Mouse (Mus musculus): ENCODE measurements around the gene Cbx1. TPM values are rescaled to one million over a fixed set of nuclear protein-coding genes. Genes with fewer than 3 reads are reported as not detected.
"Not testable (repeated sequence)": the region's sequence is repeated elsewhere in the genome, so short reads cannot be mapped to it uniquely, and the experiment has no call there.

Cbx1 gene
- total and polyA plus RNA-seq, 3 experiments: 58.2 to 72.8 (median 65.7) TPM

DNA sequence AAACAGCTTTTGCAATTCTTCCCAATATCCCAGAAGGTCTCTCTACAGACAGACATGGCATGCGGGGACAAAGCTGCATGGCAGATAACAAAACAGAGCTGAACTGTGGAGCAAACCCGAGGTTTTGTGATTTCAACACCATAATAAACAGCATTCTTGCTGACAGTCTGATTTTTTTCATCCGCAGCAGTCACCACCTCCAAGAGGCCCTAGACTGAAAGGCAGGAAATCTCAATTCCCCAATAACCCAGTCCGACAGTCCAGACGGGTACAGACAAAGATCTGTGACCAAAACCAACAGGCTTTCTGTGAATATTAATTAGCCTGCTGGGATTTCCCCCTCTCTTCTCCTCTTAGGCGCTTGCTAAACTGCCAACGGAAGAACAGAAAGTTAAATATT is 13.3 kb upstream of the Cbx1 start:
- DNase-seq: no peak

DNA sequence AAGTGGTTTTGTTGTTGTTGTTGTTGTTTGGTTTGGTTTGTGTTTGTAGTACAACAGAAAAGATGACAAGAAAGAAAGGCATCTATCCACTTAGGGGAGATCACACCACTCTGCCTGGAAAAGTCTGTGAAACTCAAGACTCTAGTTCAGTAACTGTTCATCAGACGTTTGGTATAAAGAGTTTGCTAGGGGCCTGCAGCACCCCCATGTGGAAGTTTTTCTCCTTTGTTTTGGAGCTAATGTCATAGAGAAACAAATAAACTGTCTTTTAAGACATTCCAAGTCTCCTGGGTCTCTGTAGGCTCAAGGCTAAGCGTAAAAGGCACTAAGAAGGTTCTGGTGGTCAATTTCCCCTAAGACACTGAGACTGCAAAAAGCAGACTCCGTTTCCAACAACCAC is 12.9 kb upstream of the Cbx1 start:
- DNase-seq: no peak

DNA sequence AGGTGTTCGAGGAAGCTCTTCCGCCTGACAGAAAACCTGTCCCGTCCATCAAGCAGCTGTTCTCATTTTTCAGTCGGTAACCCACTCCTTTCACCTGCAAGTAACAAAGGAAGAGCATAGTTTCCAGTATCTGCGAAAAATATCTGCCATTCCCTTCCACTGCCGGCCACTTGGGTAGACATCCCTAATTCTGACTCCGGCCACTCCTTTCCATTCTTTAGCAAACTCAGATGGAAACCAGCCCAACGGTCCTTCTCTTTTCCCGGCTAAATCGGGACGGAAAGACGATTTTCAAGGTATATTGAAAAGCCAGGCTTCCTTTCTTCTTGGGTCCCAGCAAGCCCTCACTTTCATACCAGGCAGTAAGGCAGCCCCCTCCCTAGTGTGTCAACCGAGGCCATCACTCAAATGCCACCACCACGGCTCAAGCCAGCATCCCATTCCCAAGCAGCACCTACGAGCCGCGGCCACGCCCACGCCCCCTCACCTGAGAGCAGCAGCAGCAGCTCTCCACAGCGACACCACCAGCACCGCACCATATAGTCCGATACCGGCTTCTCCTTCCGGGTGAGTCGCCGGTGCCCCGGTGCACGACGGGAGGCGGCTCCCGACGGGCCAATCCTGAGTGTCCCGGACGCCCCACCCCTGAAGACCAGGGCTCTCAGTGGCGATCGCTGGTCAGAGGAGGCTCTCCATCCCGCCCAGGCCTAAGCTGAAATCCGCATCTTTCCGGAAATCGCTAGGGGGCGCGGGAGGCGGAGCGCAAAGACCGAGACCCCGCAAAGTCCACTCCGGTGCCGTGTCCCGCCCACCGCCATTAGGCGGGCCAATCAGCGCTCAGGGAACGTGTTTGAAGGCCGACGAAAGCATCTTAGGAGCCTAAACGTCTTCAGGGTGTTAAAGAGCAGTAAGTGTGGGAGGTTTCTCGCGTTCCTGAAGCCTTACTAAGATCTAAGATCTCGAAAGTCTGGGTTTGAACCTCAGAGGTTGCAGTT is 11.7 kb upstream of the Cbx1 start, which contains the start of gene Snx11:
Gene Snx11, minus strand, starts transcription at position 592 of the 995 bp plus-strand sequence.
- peak; percentile 100 for DNase-seq

DNA sequence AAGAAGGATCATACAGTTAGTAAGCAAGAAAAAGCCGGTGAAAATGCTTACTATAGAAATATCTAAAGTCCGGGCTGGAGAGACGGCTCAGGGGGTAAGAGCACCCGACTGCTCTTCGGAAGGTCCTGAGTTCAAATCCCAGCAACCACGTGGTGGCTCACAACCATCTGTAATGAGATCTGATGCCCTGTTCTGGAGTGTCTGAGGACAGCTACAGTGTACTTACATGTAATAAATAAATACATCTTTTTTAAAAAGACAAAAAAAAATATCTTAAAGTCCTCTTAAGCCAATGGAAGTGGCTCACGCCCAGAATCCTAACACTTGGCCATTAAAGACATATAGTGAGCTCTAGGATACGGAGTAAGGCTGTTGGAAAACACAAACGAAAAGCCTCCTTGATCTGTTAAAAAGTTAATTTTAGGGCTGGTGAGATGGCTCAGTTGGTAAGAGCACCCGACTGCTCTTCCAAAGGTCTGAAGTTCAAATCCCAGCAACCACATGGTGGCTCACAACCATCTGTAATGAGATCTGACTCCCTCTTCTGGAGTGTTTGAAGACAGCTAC is 10.8 kb upstream of the Cbx1 start:
- DNase-seq: not testable (repeated sequence)

DNA sequence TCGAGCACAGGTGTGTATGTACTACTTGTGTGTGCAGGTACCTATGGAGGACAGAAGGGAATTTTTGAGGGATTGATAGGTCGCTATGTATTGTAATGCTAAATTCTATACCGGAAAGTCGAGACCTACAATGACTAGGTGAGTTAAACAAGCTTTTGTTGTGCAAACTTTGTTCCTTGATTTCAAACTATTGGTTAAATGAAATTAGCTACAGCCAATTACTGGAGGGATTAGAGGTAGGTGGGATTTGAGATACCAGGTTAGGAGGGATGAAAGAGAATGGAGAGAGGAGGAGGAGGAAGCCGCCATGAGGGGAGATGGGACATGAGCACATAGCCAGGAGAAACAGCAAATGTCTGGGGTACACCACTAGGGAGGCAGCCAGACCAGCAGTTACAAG is 8.6 kb upstream of the Cbx1 start:
- no peak for DNase-seq

DNA sequence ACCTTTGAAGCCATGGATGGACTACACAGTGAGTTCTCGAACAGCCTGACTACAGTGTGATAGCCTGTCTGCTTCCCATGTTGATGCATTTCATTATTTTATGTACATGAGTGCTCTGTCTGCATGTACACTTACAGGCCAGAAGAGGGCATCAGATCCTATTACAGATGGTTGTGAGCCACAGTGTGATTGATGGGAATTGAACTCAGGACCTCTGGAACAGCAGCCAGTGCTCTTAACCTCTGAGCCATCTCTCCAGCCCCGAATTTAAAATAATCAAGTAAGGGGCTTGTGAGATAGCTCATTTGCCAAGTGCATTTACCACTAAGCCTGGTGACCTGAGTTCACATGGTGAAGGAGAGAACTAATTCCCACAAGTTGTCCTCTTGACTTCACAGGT is 7.5 kb upstream of the Cbx1 start:
- no peak for DNase-seq

DNA sequence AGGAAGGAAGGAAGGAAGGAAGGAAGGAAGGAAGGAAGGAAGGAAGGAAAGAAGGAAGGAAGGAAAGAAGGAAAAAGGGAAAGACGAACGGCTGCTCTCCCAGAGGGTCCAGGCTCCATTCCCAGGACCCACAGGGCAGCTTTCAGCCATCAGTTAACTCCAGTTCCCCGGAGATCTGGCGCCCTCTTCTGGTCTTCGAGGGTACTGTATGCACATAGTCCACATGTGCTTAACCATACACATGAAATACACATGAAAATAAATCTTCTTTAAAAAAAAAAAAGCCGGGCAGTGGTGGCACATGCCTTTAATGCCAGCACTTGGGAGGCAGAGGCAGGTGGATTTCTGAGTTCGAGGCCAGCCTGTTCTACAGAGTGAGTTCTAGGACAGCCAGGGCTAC is 4.1 kb upstream of the Cbx1 start:
- peak; percentile 61 for DNase-seq

DNA sequence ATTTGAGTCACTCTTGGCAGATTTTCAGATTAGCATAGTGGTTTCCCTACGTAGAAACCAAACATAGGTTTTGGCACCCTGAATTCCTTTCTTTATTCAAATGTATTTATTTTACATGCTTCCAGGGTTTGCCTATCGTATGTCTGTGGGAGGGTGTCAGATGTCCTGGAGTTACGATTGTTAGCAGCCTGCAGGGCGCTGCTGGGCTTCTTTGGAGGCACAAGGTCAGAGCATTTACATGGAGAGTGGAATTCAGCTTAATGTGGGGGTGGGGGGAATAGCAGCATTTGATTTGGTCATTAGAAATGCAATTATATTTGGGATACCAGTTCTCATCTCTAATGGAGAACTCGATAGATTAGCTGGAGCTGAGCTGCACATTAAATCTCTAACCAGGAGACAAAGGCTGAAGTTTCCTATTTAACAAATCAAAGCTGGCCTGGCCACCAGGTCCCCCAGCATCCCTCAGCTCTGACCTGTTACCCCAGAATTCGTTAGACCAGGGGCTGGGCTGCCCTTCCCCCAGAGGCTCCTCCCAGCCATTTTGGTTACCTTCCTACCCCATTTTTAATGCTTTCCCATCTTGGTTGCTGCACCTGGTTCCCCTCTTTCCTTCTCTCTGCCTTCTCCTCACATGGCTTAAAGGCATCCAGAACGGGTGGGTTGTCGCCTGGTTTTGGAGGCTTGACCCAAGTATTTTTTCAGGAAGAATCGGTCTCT is 2.0 kb upstream of the Cbx1 start:
- DNase-seq: no peak

DNA sequence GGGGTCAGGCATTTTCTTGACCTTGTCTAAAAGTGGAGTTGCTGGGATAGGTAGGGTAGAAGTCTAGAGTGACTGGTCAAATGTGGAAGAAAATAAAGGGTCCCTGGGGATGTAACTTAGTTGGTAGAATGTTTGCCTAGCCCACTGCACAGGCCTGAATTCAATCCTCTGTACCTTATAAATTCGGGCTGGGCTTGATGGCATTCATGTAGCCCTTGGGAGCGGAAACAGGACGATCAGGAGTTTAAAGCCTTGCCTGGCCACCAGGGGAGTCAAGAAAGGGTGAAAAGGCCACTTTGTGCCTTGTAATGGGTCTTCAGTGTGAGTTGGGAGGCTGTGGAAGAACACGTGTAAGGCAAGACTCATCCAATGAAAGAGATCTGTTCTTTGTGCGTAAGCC is 1.1 kb downstream of the Cbx1 start:
- DNase-seq: no peak

DNA sequence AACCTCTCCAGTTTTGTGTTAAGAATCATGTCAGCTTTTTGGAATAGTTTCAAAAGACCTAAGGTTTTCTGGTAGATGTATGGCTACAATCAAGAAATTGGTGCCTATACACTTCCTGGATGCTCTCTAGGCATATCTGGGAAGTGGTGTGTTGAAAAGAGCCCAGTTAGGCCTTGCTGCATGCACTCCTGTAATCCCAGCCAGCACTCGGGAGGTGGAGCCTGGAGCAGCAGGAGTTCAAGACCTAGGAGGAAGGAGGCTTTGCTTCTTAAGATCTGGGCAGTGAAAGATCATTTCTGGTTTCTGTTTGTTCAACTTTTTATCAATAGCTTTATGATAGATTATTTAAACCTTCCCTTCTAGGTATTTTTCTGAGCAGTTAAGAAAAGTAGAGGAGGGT is 1.8 kb downstream of the Cbx1 start:
- DNase-seq: no peak

DNA sequence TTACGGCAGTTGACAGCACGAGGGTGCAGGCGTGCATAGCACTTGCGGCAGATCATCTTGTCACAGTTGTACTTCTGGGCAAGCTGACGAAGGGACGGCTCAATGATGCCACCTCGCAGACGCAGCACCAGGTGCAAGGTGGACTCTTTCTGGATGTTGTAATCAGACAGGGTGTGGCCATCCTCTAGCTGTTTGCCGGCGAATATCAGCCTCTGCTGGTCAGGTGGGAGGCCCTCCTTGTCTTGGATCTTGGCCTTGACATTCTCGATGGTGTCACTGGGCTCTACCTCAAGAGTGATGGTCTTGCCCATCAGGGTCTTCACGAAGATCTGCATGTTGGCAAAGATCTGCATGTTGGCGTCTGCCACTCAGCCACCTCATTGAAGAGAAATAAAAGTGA is 6.6 kb downstream of the Cbx1 start:
- no peak for DNase-seq

DNA sequence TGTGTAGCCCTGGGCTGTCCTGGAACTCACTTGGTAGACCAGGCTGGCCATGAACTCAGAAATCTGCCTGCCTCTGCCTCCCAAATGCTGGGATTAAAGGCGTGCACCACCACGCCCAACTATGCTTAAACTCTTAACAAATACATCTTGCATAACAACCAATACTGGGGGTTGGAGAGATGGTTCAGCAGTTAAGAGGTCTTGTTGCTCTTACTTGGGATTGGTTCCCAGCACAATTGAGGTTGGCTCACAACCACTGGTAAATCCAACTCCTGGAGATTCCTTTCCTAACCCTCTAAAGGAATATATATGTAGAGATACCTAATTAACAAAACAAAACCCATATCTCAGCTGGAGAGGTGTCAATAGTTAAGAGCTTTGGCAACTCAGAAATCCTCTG is 7.2 kb downstream of the Cbx1 start:
- no peak for DNase-seq

DNA sequence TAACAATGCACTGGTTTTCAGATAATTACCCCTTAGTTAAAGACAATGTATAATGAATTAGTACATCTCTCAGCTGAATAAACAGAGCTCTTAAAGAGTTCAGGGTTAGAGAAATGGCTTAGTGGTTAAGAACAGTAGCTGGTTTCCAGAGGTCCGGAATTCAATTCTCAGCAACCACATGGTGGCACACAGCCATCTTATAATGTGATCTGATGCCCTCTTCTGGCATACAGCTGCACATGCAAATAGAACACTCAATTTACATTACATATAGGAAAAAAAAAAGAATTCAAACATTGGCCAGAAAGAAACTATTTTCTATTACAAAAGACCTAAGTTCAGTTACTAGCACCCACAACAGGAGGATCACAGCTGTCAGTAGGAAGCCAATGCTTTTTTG is 7.7 kb downstream of the Cbx1 start:
- no peak for DNase-seq

DNA sequence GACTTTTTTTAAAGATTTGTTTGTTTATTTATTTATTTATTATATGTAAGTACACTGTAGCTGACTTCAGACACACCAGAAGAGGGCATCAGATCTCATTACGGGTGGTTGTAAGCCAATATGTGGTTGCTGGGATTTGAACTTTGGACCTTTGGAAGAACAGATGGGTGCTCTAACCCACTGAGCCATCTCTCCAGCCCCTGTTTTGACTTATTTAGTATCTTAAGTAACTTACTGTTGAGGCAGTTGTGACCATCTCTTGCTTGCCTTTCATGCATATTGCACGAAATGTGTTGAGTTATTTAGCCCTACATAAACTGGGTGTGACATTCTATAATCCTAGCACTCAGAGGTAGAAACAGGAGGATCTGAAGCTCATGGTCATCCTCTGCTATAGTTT is 10.6 kb downstream of the Cbx1 start:
- no peak for DNase-seq

DNA sequence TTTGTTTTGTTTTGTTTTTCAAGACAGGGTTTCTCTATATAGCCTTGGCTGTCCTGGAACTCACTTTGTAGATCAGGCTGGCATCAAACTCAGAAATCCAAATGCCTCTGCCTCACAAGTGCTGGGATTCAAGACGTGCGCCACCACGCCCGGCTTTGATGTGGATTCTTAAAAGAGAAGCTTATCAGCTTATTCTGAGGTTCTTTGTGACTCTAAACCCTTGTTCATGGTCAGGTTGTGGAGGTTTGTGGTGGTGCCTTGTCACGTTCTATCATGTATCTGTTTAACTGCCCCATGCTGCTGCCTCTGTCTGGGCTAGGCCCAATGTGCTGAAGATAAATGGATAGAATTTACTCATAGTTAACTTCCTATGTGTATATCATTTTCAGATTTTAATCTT is 16.7 kb downstream of the Cbx1 start:
- DNase-seq: no peak

DNA sequence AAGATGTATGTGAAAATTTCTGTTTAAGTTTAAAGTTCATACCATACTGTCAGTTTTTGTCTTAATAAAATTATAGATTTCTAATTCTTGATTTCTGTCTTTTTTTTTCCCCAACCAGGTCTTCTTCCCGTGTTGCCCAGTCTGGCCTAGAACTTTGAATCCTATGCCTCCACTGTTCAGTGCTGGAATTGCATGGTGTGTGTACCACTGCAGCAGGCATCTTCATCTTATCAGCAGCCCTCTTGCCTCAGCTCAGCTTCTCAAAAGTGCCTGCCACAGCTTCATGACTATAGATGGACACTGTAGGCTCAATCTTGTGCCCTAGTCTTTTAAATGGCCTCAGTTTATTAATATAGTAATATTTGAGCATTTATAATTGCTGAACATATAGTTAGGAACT is 19.1 kb downstream of the Cbx1 start:
- DNase-seq: no peak

DNA sequence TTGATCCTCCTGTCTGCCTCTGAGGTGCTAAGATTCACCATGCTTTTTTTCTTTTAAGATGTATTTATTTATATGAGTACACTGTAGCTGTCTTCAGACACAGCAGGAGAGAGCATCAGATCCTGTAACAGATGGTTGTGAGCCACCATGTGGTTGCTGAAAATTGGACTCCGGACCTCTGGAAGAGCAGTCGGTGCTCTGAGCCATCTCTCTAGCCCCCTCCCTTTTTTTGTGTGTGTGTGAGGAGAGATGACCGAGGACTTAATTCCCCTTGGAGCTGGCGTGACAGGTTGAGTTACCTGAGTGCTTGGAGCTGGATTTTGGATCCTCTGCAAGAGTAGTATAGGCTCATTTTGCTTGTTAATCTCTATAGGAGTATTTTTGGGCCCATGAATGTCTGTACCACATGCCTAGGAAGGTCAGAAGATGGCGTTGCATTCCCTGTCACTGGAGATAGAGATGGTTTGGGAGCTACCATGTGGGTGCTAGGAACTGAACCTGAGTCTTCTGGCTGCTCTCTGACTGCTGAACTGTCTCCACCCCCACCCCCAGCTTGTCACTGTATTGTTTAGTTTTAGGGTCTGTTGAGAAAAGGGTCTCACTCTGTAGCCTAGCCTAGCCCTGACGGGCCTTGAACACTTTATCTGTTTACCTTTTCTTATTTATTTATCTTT is 20.8 kb downstream of the Cbx1 start:
- DNase-seq: no peak

DNA sequence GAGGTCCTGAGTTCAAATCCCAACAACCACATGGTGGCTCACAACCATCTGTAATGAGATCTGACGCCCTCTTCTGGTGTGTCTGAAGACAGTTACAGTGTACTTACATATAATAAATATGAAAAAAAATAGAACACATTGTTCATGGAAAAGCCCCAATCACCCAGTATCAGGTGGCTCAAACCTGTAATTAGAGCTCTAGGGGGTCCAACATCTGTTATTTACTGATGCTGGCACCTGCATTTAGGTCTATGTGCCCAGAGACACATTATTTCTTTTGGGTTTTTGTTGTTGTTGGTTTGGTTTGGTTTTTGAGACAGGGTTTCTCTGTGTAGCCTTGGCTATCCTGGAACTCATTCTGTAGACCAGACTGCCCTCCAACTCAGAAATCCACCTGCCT is 22.3 kb downstream of the Cbx1 start:
- not testable (repeated sequence) for DNase-seq

DNA sequence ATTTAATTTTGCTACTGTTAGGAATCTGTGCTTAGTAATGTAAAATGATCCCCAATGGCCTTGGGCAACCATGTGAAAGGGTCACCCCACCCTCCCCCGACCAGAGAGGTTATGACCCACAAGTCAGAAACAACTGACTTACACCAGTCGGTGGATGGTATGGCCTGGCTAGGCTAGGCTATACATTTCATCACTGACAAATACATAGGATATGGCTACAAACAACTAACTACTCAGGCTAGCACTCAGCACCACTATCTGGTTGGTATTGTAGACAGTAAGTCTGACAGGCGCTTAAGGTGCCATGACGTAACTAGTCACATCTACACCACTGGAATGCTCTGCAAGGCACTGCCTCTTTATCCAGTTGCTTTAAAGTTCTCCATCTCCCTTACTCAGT is 24.5 kb downstream of the Cbx1 start:
- no peak for DNase-seq

DNA sequence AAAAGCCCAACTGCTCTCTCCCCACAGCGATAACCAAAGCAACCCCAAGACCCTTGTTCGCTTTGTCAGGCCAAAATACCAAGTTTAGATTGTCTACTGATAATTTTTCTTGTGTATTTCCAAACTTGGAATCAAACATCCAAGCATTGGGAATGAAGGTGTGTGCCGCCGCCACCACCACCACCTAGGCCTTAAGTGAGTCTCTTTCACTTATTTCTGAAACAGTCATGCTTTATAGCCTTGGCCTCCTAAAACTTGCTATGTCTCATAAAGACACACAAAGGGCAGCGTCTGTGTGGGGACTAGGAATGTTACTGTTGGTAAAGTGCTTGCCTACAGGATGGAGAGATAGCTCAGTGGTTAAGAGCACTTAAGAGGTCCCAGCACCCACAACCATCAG is 25.0 kb downstream of the Cbx1 start:
- DNase-seq: no peak

DNA sequence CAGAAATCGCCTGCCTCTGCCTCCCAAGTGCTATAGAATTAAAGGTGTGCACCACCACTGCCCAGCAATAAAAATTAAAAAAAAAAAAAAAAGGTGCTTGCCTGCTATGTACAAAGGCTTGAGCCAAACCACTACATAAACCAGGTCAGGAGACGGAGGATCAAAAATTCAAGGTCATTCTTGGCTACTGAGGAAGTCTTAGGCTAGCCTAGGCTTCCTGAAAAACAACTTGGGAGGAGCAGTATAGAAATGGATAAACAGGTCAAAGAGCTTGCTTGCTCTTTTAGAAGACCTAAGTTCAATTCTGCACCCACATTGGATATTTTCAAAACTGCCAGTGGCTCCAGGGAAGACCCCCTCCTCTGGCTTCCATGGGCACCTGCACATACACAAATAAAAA is 25.5 kb downstream of the Cbx1 start:
- no peak for DNase-seq

DNA sequence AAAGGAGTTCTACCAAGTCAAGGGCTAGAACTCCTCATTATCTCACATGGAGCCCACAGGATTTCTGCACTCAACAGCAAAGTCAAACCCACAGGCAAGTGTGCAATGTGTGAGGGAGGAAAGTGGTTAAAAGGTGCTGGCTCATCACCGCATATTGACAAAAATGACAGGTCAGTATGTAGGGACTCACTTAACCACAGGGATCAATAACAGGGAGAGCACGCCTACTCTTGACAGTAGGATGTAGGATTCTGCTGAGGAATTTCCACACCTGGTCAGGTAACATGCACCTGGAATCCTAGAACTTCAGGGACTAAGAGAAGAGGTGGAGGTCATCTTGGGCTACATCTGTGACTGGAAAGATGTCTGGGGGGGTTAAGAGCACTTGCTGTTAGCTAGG is 27.0 kb downstream of the Cbx1 start:
- no peak for DNase-seq

All from adrenal gland, adult 2 months (tissue).